ENCODE assay signal across 14 mouse cellular contexts in the genomic region with DNA sequence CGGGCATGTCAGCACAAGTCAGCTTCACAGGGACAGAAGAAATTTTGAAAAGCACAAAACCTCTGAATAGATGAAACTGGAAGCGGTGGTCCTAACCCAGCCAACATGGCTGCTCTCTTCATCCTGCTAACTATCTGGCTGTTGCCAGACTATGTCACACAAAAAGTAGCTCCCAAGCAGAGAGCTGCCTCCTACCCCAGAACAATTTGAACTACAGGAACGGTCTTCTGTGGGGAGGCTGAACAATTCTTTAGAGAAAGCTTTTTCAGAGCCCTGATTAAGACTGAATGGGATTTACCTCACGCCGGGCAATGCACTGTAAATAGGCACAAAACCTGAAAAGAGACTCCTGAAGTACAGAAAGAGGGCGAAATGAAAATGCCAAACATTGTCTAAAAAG.
DNase-seq lines count a peak whose midpoint lies in the region; ATAC-seq lines count a peak whose summit lies in the region.
"Had no signal": no experiment of that assay in that cellular context is flagged by ENCODE, and none has a peak within 500 bp of the region (broad histone marks: within the 10 kb centered on the region; RNA-seq: fewer than 3 reads in every experiment).

No protein-coding gene starts in this region.

- 69% methylated on average over 6 of the region's 6 CpGs for WGBS in intestine, embryonic 14.5 days
- WGBS in intestine, embryonic 16.5 days: 75% methylated on average over 6 of the region's 6 CpGs
- 66% methylated on average over 6 of the region's 6 CpGs for WGBS in embryonic facial prominence, embryonic 10.5 days
- WGBS in embryonic facial prominence, embryonic 15.5 days: 62% methylated on average over 6 of the region's 6 CpGs
- WGBS in midbrain, embryonic 12.5 days: 37% methylated on average over 6 of the region's 6 CpGs

- no peak overlapping the region for H3K4me3 ChIP-seq in intestine, embryonic 14.5 days (ENCODE audit: low read depth, low read length)
- H3K4me3 ChIP-seq in intestine, embryonic 16.5 days (ENCODE audit: low read length): no peak overlapping the region
- H3K4me3 ChIP-seq in embryonic facial prominence, embryonic 10.5 days: no peak overlapping the region
- H3K4me3 ChIP-seq in embryonic facial prominence, embryonic 15.5 days (replicated peaks): no peak overlapping the region
- H3K4me3 ChIP-seq in midbrain, embryonic 12.5 days: no peak overlapping the region

- 0 out of 2 replicates have a peak overlapping the region, but pooled peaks have one; percentile 10 for H3K27ac ChIP-seq in intestine, embryonic 14.5 days (ENCODE audit: low read depth)
- no peak overlapping the region for H3K27ac ChIP-seq in intestine, embryonic 16.5 days (ENCODE audit: low read length)
- H3K27ac ChIP-seq in embryonic facial prominence, embryonic 10.5 days (replicated peaks): peak overlapping the region; percentile 59; the same call in 1 of the 2 replicates
- H3K27ac ChIP-seq in embryonic facial prominence, embryonic 15.5 days (replicated peaks): peak overlapping the region; percentile 80
- peak overlapping the region; percentile 60 for H3K27ac ChIP-seq in midbrain, embryonic 12.5 days (replicated peaks)
- H3K27ac ChIP-seq: hindbrain, postnatal 0 days had no signal

- H3K36me3 ChIP-seq in intestine, embryonic 14.5 days (ENCODE audit: control insufficient read depth, insufficient read depth, low read length): no peaks in the 10 kb centered on the region
- no peaks in the 10 kb centered on the region for H3K36me3 ChIP-seq in intestine, embryonic 16.5 days (ENCODE audit: control insufficient read depth, insufficient read depth, low read length)
- H3K36me3 ChIP-seq in embryonic facial prominence, embryonic 10.5 days (replicated peaks): no peaks in the 10 kb centered on the region
- H3K36me3 ChIP-seq in embryonic facial prominence, embryonic 15.5 days: no peaks in the 10 kb centered on the region
- no peaks in the 10 kb centered on the region for H3K36me3 ChIP-seq in midbrain, embryonic 12.5 days

- H3K4me2 ChIP-seq in intestine, embryonic 14.5 days (ENCODE audit: low read length): no peak overlapping the region
- H3K4me2 ChIP-seq in intestine, embryonic 16.5 days (ENCODE audit: low read depth, low read length): no peak overlapping the region
- H3K4me2 ChIP-seq in embryonic facial prominence, embryonic 15.5 days (replicated peaks): no peak overlapping the region
- H3K4me2 ChIP-seq in midbrain, embryonic 12.5 days (replicated peaks): no peak overlapping the region
- H3K4me2 ChIP-seq: heart, embryonic 11.5 days had no signal

- H3K27me3 ChIP-seq in intestine, embryonic 14.5 days (replicated peaks; ENCODE audit: control insufficient read depth, insufficient read depth, low read length): no peaks in the 10 kb centered on the region
- H3K27me3 ChIP-seq in intestine, embryonic 16.5 days (replicated peaks; ENCODE audit: control insufficient read depth, insufficient read depth, low read length): no peaks in the 10 kb centered on the region
- H3K27me3 ChIP-seq in embryonic facial prominence, embryonic 10.5 days (replicated peaks; ENCODE audit: low read depth, poor library complexity, severe bottlenecking): no peaks in the 10 kb centered on the region
- H3K27me3 ChIP-seq in embryonic facial prominence, embryonic 15.5 days: no peaks in the 10 kb centered on the region
- H3K27me3 ChIP-seq in midbrain, embryonic 12.5 days: no peaks in the 10 kb centered on the region

- ATAC-seq in intestine, embryonic 14.5 days (replicated peaks; ENCODE audit: low FRiP score, low TSS enrichment, low read depth): no peak
- no peak for ATAC-seq in intestine, embryonic 16.5 days
- ATAC-seq in embryonic facial prominence, embryonic 15.5 days (ENCODE audit: insufficient number of reproducible peaks, low FRiP score, low TSS enrichment, low read depth): no peak
- no peak for ATAC-seq in midbrain, embryonic 12.5 days (ENCODE audit: low FRiP score, low read depth)
- ATAC-seq in megakaryocyte, adult 5-6 weeks (ENCODE audit: poor library complexity, severe bottlenecking): no peak
- ATAC-seq: CD4-positive, CD25-positive, alpha-beta regulatory T cell, adult 4 months; hindbrain, postnatal 0 days had no signal

- DNase-seq in intestine, embryonic 14.5 days (ENCODE audit: low spot score): no peak
- no peak for DNase-seq in embryonic facial prominence, embryonic 10.5 days (ENCODE audit: low spot score)
- DNase-seq in gastrocnemius, postnatal 4 days (ENCODE audit: low spot score in 2 of 2): no peak
- no peak for DNase-seq in layer of hippocampus, postnatal 10 days (ENCODE audit: low spot score in 2 of 2)
- DNase-seq: cerebellum, adult 9-11 months; layer of hippocampus, postnatal 36 days; liver had no signal

- peaks cover 17% of the 10 kb centered on the region for H3K4me1 ChIP-seq in intestine, embryonic 14.5 days (replicated peaks; ENCODE audit: control insufficient read depth, insufficient read depth, low read length)
- peaks cover 9% of the 10 kb centered on the region for H3K4me1 ChIP-seq in intestine, embryonic 16.5 days (ENCODE audit: control insufficient read depth, insufficient read depth, low read length)
- H3K4me1 ChIP-seq in embryonic facial prominence, embryonic 10.5 days: peaks cover 31% of the 10 kb centered on the region
- H3K4me1 ChIP-seq in embryonic facial prominence, embryonic 15.5 days: peaks cover 23% of the 10 kb centered on the region
- peaks cover 18% of the 10 kb centered on the region for H3K4me1 ChIP-seq in midbrain, embryonic 12.5 days

- H3K9ac ChIP-seq in intestine, embryonic 14.5 days (ENCODE audit: low read length): no peak overlapping the region
- no peak overlapping the region for H3K9ac ChIP-seq in intestine, embryonic 16.5 days (ENCODE audit: low read depth, low read length)
- H3K9ac ChIP-seq in embryonic facial prominence, embryonic 15.5 days: no peak overlapping the region
- H3K9ac ChIP-seq in midbrain, embryonic 12.5 days (replicated peaks): no peak overlapping the region

- no peaks in the 10 kb centered on the region for H3K9me3 ChIP-seq in intestine, embryonic 14.5 days (ENCODE audit: control insufficient read depth, low read length)
- H3K9me3 ChIP-seq in intestine, embryonic 16.5 days (ENCODE audit: control insufficient read depth, low read length): no peaks in the 10 kb centered on the region
- no peaks in the 10 kb centered on the region for H3K9me3 ChIP-seq in embryonic facial prominence, embryonic 10.5 days
- H3K9me3 ChIP-seq in embryonic facial prominence, embryonic 15.5 days (replicated peaks): no peaks in the 10 kb centered on the region
- H3K9me3 ChIP-seq in midbrain, embryonic 12.5 days: no peaks in the 10 kb centered on the region
